Mouse (Mus musculus) lung, postnatal 0 days (tissue): ENCODE data around the gene E130309D02Rik.

Experiments used
- CTCF ChIP-seq: IDR thresholded peaks from 2 replicates; pipeline ENCODE4 v1.5.1; 2016; ENCODE audit warnings: antibody characterized with exemption, mild to moderate bottlenecking
- EP300 ChIP-seq: IDR thresholded peaks from 2 replicates; pipeline ENCODE4 v1.6.1; 2016; ENCODE audit warnings: antibody characterized with exemption, mild to moderate bottlenecking, control low read depth

- TF ChIP-seq CTCF (no peak), EP300 (no peak)
These were observed 45.6 kb downstream of the E130309D02Rik start, which contains the start of gene Zfp316 for GRCm38 (mm10) chr5:143269363-143270150.
